Mouse (Mus musculus) urinary bladder, postnatal 36 days (tissue): ENCODE results near the gene Tspoap1.

Experiments used
- DNase-seq, 2 experiments: peaks; one replicate each; pipeline ENCODE4 v3.0.0; 2022; ENCODE audit warnings: low spot score in 2 of 2, mixed read lengths in 1 of 2

Tspoap1 gene

GRCm38 (mm10) chr11:87814831-87815230 lies 54.5 kb downstream of the Tspoap1 start:
- DNase-seq = no peak

- DNase-seq = peak; percentile 14 to 19
These were observed 56.5 kb downstream of the Tspoap1 start for GRCm38 (mm10) chr11:87816707-87817442.

- no peak for DNase-seq
These were observed 57.1 kb downstream of the Tspoap1 start for GRCm38 (mm10) chr11:87817443-87817773.

GRCm38 (mm10) chr11:87821502-87821901 lies 61.2 kb downstream of the Tspoap1 start:
- no peak for DNase-seq

DNA sequence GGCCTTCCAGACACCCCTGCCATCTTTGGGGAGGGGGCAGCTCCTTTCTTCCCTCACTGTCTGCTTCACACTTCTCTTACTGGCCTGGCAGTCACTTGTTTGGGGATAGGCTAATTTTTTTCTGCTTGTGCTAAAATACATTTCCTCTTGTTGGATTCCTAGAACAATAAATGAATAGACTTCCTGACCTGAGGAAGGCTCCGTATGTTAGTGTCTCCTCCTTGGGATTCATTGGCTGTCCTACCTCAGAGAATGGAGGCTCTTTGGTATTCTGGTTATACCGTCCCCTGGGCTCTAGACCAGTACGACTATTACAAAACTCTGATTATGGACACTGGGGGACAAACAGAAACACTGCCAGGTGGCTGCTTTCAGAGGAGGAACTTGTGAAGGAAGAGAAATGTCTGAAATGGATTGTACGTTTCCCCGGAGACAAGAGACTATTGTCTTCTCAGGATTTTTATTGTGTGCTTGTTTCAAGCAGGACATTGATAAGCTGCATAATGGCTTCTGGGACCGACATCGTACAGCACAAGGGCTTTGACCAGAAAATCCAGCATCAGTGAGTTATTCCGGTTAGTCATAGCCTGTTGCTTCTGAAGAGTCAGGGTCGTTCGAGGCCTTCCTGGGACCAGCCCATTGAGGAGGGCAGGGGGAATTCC lies 68.0 kb downstream of the Tspoap1 start, which contains the start of gene Lpo:
Lpo (minus strand) TSS at position 51 of the 662 bp plus-strand sequence.
- DNase-seq = no peak
